Mouse (Mus musculus) mouse embryonic stem cell (cell line): Measurements from ENCODE around the gene Cttnbp2nl.

Experiments
- in situ Hi-C, 2 experiments: fragments of 300-500 bp; cut with MboI; formaldehyde crosslinking; loops; 1 replicate in 1 of 2; 3 replicates in 1 of 2; pipeline ENCODE4 v1.14.3; 2019 to 2020; ENCODE audit warnings: low sequenced_read_pairs in 2 of 2, low pct_unique_long_range_greater_than_20kb in 1 of 2, mixed read lengths in 1 of 2; ENCODE audit not compliant: unreplicated experiment in 1 of 2

Cttnbp2nl gene

DNA sequence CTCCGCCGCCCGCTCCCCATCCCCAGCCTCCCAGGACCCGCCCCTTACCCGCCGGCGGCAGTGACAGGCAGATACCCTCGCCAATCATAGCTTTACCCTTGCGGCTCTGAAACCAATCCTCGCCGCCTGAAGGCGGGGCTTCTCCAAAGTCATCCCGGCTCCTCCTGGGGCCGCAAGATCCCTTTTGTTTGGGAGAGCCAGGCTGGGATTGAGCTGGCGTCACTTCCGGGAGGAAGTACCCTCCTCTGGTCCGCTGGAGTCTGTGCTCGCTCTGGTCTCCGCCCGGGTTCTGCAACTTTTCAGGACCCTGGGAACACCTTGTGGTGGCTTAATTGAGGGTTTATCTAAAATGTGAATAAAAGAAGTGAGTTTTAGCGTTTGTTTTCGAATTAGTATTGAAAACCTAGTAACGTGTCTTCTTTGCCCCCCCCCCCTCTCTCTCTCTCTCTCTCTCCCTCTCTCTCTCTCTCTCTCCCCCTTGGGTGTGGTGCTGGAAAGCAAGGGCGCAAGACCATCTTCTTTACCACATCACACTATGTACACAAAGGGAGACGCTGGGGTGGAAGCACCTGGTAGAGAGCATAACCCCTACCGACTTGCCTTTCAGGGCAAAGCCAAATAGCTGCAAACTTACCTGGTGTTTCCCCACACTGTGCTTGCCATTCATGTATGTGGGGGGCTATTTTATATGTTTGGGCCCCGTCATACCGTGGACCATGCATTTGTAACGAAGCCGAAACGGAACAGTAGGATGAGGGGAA lies at the start of gene Cttnbp2nl:
Gene Cttnbp2nl, minus strand, starts transcription at position 210 of the 761 bp plus-strand sequence.
- in situ Hi-C loops: loop anchor here (5.0 to 25.0 kb wide), 2 partner anchors 61 to 291 kb away; no protein-coding TSS in a partner anchor

DNA sequence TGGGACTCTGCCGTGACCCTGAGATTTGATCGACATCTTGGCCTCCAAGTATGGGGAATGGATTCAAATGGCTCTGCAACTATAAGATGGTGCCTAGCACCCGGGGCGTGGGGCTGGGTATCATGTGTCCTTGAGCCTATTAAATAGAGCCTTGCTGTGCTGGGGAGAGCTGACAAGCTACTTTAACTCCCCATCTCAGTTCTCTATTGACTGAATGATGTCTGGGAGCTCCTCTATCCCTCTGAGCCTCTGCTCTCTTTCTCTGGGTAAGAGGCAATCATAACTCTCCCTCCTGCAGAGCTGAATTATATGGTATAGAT lies 47.3 kb upstream of the Cttnbp2nl start:
- in situ Hi-C loops: no loop called here

GRCm38 (mm10) chr3:105099526-105100269 lies 46.8 kb upstream of the Cttnbp2nl start:
- in situ Hi-C loops: no loop called here

GRCm38 (mm10) chr3:105097581-105097980 lies 44.6 kb upstream of the Cttnbp2nl start:
- in situ Hi-C loops: no loop called here

- in situ Hi-C loops: no loop called here
Observed at GRCm38 (mm10) chr3:105095026-105095425, 42.1 kb upstream of the Cttnbp2nl start.

DNA sequence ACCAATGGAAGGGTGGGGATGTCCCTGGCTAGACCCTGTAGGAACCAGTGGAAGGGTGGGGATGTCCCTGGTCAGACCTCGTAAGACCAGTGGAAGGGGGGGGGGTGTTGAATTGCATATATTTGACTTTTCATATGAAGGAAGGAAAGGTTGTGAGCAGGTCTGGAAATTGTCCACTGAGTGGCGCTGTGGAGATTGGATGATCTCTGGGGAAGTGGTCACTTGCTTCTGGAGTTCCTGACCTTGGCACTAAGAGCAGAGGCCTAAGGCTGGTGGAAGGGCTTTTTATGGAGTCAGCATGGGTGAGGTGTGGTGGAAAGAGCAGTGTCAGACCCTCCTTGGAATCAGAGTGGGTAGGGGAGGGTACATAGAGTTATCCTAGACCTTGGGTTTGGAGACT lies 41.5 kb upstream of the Cttnbp2nl start:
- in situ Hi-C loops: no loop called here

- in situ Hi-C loops: no loop called here
Observed at GRCm38 (mm10) chr3:105092721-105093505, 40.0 kb upstream of the Cttnbp2nl start.

- in situ Hi-C loops: no loop called here
Observed at GRCm38 (mm10) chr3:105090981-105091380, 38.0 kb upstream of the Cttnbp2nl start.

DNA sequence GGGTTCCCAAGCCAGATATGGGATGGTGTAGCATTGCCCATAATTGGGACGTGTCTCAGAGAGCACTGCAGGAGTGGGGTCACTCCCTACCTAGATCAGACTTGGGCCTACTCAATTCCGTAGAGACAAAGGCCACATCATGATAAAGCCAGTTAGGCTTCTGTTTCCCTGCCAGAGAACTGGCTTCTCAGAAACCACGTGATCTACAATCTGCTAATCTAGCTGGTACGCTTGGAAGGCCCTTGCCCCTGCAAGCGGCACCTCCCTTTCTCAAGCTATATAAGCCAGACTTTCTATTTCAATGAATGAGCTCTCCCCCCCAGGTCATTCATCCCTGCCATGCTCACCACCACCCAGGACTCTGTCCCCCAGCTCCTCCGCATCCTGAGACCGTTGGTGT lies 37.2 kb upstream of the Cttnbp2nl start:
- in situ Hi-C loops: no loop called here

GRCm38 (mm10) chr3:105088638-105089037 lies 35.7 kb upstream of the Cttnbp2nl start:
- in situ Hi-C loops: no loop called here

GRCm38 (mm10) chr3:105087344-105087743 lies 34.4 kb upstream of the Cttnbp2nl start:
- in situ Hi-C loops: no loop called here

DNA sequence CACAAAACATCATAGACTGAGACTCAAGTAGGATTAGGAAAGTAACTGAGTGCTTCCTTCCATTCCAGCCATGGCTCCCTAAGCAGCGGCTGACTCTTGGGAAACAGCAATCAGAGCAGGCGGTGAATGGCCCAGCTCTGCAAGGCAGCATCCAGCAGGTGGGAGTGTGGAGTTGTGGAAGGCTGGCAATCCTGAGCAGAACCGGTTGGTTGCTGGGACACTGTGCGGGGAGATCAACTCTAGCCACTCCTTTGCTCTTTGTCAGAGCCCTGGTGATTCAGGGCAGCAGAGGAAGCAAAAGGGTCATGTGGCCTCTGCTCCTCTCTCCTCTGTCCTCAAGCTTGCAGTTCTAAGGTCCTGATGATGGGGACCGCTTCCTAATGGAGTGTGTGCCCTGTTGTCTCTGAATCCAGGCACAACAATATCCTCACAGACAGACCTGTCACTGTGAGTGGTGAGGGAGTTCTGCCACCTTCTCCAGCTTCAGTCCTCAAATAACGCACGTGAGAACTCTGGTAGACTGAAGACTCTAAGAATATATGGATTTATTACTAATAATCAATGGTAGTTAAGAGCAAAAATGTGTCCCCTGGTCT lies 25.4 kb upstream of the Cttnbp2nl start:
- in situ Hi-C loops: no loop called here

DNA sequence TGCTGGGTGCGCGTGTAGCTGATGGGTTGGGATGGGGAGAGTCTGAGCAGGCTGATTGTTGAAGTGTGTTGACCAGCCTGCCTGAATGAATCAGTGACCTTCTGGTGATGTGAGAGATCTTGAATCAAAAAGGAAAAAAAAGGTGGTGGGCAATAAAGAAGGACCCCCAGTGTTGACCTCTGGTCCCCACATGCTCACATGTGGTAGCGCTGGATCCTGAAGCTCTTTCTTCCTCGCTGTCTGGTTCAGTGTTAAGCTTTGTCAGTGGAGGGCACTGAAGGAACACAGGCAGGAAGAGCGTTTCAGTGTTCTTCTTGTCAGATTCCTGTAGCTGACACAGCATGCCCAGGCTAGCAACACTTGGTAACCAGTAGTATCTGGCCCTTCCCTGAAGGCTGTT lies 22.9 kb upstream of the Cttnbp2nl start:
- in situ Hi-C loops: no loop called here

DNA sequence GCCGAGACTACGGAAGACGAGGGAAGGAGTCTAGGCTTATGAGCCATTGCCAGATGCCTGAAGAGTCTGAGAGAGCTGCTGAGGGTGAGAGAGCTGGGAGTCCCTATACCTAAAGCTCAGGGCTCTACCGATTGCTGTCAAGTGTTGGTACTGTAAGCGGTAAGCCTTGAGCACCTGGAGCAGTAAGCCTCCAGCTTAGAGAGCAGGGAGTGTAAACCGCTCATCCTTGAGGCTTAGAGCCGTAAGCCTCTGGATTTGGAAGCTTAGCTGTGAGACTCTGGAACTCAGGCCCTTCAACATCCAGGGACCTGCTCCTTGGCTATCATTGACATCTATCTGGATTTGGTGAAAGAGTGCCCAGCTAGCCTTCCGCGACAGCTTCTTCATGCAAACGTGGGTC lies 19.6 kb upstream of the Cttnbp2nl start:
- in situ Hi-C loops: loop anchor here in 1 of 2 experiments (25.0 kb wide), 1 partner anchor 310 kb away; no protein-coding TSS in a partner anchor

DNA sequence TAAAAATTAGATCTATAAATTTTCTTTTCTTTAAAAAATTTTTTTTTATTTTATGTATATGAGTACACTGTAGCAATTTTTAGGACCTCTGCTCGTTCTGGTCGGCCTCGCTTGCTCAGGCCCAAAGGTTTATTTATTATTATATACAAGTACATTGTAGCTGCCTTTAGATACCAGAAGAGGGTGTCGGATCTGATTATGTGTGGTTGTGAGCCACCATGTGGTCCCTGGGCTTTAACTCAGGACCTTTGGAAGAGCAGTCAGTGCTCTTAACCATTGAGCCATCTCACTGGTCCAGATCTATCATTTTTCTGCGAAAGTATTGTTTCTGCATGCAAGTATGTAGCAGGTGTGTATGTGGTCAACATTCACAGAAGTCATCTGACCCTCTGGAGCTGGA lies 18.3 kb upstream of the Cttnbp2nl start:
- in situ Hi-C loops: loop anchor here in 1 of 2 experiments (25.0 kb wide), 1 partner anchor 309 kb away; no protein-coding TSS in a partner anchor

DNA sequence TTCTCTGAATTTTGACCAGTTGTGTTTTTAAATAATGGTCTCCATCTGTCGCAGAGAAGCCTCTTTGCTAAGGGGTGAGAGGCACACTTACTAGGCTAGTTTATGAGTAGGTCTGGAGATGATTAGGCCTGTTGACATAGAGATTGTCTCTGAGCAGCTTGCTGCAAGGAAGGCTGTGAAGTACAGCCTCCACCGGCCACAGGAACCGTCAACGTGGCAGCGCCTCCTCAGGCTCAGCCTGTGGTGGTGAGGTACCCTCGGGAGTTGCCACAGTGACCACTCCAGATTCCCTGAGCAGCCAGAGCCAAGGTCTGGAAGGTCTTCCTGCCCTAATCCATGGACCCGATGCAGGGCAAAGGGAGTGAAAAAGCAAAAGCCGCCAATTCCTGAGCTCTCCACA lies 17.6 kb upstream of the Cttnbp2nl start:
- in situ Hi-C loops: loop anchor here in 1 of 2 experiments (25.0 kb wide), 1 partner anchor 308 kb away; no protein-coding TSS in a partner anchor

DNA sequence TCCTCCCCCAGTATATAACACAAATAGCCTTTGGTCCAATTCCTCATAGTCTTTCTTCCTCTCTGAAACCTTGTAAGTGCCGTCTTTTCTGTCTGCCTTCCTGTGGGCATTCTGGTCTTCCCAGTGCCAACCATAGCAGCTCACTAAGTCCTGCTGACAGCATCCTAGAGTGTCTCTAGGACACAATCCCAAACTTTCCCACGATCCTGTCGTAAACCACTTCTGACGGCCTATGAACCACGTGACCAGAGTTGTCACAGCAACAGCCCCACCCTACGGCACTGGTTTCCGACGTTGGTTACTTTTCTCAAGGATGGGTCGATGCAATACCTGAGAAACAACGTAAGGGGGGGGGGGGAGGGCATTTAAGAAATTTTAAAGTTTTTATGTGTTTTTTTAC lies 13.6 kb upstream of the Cttnbp2nl start, which contains the start of gene 4930564D02Rik:
Gene 4930564D02Rik, plus strand, starts transcription at position 301 of the 400 bp plus-strand sequence.
- in situ Hi-C loops: loop anchor here in 1 of 2 experiments (25.0 kb wide), 1 partner anchor 304 kb away; no protein-coding TSS in a partner anchor

- in situ Hi-C loops: loop anchor here in 1 of 2 experiments (25.0 kb wide), 1 partner anchor 300 kb away; no protein-coding TSS in a partner anchor
Observed at GRCm38 (mm10) chr3:105062676-105063075, 9.7 kb upstream of the Cttnbp2nl start.
